Mouse (Mus musculus): ENCODE results near the gene Morc1. TPM values are rescaled to one million over a fixed set of nuclear protein-coding genes. Genes with fewer than 3 reads are reported as not detected.

Gene Morc1
- polyA plus RNA-seq, 1 experiment from 2014 or later = not detected

GRCm38 (mm10) chr16:48671696-48672095, 240.7 kb downstream of the Morc1 start:
- Histone ChIP-seq H3K27me3 (no peaks in the 10 kb centered on the region), H3K4me3 (no peak overlapping the region), H3K9ac (no peak overlapping the region), H3K36me3 (no peaks in the 10 kb centered on the region), H3K4me2 (replicated peaks) (no peak overlapping the region), H3K9me3 (no peaks in the 10 kb centered on the region), H3K4me1 (no peaks in the 10 kb centered on the region), H3K27ac (no peak overlapping the region)
- no peak for ATAC-seq (ENCODE audit: low FRiP score, low read depth)
- 65% methylated on average over 5 of the region's 5 CpGs for WGBS

GRCm38 (mm10) chr16:48672664-48673063, 241.6 kb downstream of the Morc1 start:
- H3K27ac ChIP-seq = no peak overlapping the region
- no peaks in the 10 kb centered on the region for H3K36me3 ChIP-seq
- no peak for ATAC-seq (ENCODE audit: low FRiP score, low read depth)
- no peak overlapping the region for H3K9ac ChIP-seq
- WGBS = 80% methylated on average over 3 of the region's 3 CpGs
- H3K27me3 ChIP-seq = no peaks in the 10 kb centered on the region
- H3K4me1 ChIP-seq = no peaks in the 10 kb centered on the region
- H3K9me3 ChIP-seq = no peaks in the 10 kb centered on the region
- H3K4me3 ChIP-seq = no peak overlapping the region
- no peak overlapping the region for H3K4me2 ChIP-seq (replicated peaks)

- Histone ChIP-seq H3K27me3 (no peaks in the 10 kb centered on the region), H3K36me3 (no peaks in the 10 kb centered on the region), H3K27ac (no peak overlapping the region), H3K4me3 (no peak overlapping the region), H3K4me1 (no peaks in the 10 kb centered on the region), H3K4me2 (replicated peaks) (no peak overlapping the region), H3K9me3 (no peaks in the 10 kb centered on the region), H3K9ac (no peak overlapping the region)
- peak; percentile 61 for ATAC-seq (ENCODE audit: low FRiP score, low read depth)
- 12% methylated on average over 10 of the region's 10 CpGs for WGBS
These were observed 244.6 kb downstream of the Morc1 start for GRCm38 (mm10) chr16:48675607-48676006.

GRCm38 (mm10) chr16:48676205-48676604, 245.2 kb downstream of the Morc1 start:
- no peak overlapping the region for H3K4me3 ChIP-seq
- 70% methylated on average over 2 of the region's 2 CpGs for WGBS
- H3K9me3 ChIP-seq = no peaks in the 10 kb centered on the region
- no peaks in the 10 kb centered on the region for H3K4me1 ChIP-seq
- ATAC-seq (ENCODE audit: low FRiP score, low read depth) = no peak
- no peak overlapping the region for H3K27ac ChIP-seq
- no peaks in the 10 kb centered on the region for H3K27me3 ChIP-seq
- no peaks in the 10 kb centered on the region for H3K36me3 ChIP-seq
- no peak overlapping the region for H3K9ac ChIP-seq
- no peak overlapping the region for H3K4me2 ChIP-seq (replicated peaks)

- H3K4me3 ChIP-seq = no peak overlapping the region
- no peaks in the 10 kb centered on the region for H3K36me3 ChIP-seq
- no peak for ATAC-seq (ENCODE audit: low FRiP score, low read depth)
- H3K4me1 ChIP-seq = no peaks in the 10 kb centered on the region
- H3K9me3 ChIP-seq = no peaks in the 10 kb centered on the region
- H3K4me2 ChIP-seq (replicated peaks) = no peak overlapping the region
- H3K27ac ChIP-seq = no peak overlapping the region
- H3K27me3 ChIP-seq = no peaks in the 10 kb centered on the region
- 57% methylated on average over 5 of the region's 5 CpGs for WGBS
- H3K9ac ChIP-seq = no peak overlapping the region
These were observed 246.3 kb downstream of the Morc1 start for GRCm38 (mm10) chr16:48677381-48677780.

- Histone ChIP-seq H3K36me3 (no peaks in the 10 kb centered on the region), H3K27ac (no peak overlapping the region), H3K9me3 (no peaks in the 10 kb centered on the region), H3K4me1 (no peaks in the 10 kb centered on the region), H3K27me3 (no peaks in the 10 kb centered on the region), H3K4me3 (no peak overlapping the region), H3K4me2 (replicated peaks) (no peak overlapping the region), H3K9ac (no peak overlapping the region)
- no peak for ATAC-seq (ENCODE audit: low FRiP score, low read depth)
- WGBS = 86% methylated on average over 1 of the region's 1 CpGs
These were observed 247.0 kb downstream of the Morc1 start for GRCm38 (mm10) chr16:48678029-48678428.

Other genes with a start within 250 kb of the Morc1 start
- gene Dppa4, start 147.5 kb upstream of the Morc1 start, polyA plus RNA-seq (2015; fragmentation: Nextera tagmentation; extraction: Ambion mirVana) = not detected in 2 replicates
- gene Dppa2, start 127.3 kb upstream of the Morc1 start, polyA plus RNA-seq (2015; fragmentation: Nextera tagmentation; extraction: Ambion mirVana) = not detected in 2 replicates
- gene Gm5485, start 18.8 kb upstream of the Morc1 start, polyA plus RNA-seq (2015; fragmentation: Nextera tagmentation; extraction: Ambion mirVana) = not detected in 2 replicates

Data from limb, embryonic 13.5 days (tissue).